Mouse (Mus musculus) C2C12 (cell line): ENCODE measurements around the gene Nlk. TPM values are rescaled to one million over a fixed set of nuclear protein-coding genes. Genes with fewer than 3 reads are reported as not detected.

ENCODE experiments used
- H3K27me3 ChIP-seq: one replicate; pipeline ENCODE4 v1.6.1; 2011; ENCODE audit not compliant: control insufficient read depth, insufficient read depth, insufficient read length
- H3K36me3 ChIP-seq: one replicate; pipeline ENCODE4 v1.6.1; 2011; ENCODE audit not compliant: control insufficient read depth, insufficient read depth
- H3K4me3 ChIP-seq: one replicate; pipeline ENCODE4 v1.5.1; 2011; ENCODE audit warnings: mild to moderate bottlenecking, control low read depth; ENCODE audit not compliant: poor library complexity, insufficient read depth, severe bottlenecking
- H3K79me2 ChIP-seq: one replicate; pipeline ENCODE4 v1.6.1; 2011; ENCODE audit not compliant: control insufficient read depth, insufficient read depth
- H3K79me3 ChIP-seq: one replicate; pipeline ENCODE4 v1.6.1; 2011; ENCODE audit warnings: low read depth, control low read depth
- H3ac ChIP-seq: one replicate; pipeline ENCODE3; 2011; ENCODE audit warnings: low read depth; ENCODE audit not compliant: control insufficient read depth, insufficient read length
- CEBPB ChIP-seq: IDR thresholded peaks from one replicate; pipeline ENCODE4 v1.6.1; 2011; ENCODE audit warnings: low read depth, mild to moderate bottlenecking, control low read depth, moderate library complexity
- CTCF ChIP-seq: IDR thresholded peaks from one replicate; pipeline ENCODE4 v1.5.1; 2011; ENCODE audit not compliant: control insufficient read depth, insufficient read depth, insufficient read length
- FOSL1 ChIP-seq: IDR thresholded peaks from one replicate; pipeline ENCODE4 v1.8.0; 2011; ENCODE audit warnings: mild to moderate bottlenecking, low read length; ENCODE audit not compliant: poor library complexity, insufficient read depth, severe bottlenecking
- MAX ChIP-seq: IDR thresholded peaks from one replicate; pipeline ENCODE4 v1.6.1; 2011; ENCODE audit warnings: mild to moderate bottlenecking, control low read depth
- MYOD1 ChIP-seq: IDR thresholded peaks from one replicate; pipeline ENCODE4 v1.6.1; 2011; ENCODE audit warnings: low read depth; ENCODE audit not compliant: control insufficient read depth, insufficient read length
- MYOG ChIP-seq: IDR thresholded peaks from one replicate; pipeline ENCODE4 v1.6.1; 2011; ENCODE audit not compliant: control insufficient read depth, insufficient read length; ENCODE audit errors: extremely low read depth
- USF1 ChIP-seq: IDR thresholded peaks from one replicate; pipeline ENCODE4 v1.6.1; 2011; ENCODE audit warnings: low read depth, mild to moderate bottlenecking, control low read depth, moderate library complexity
- polyA plus RNA-seq: library from polyadenylated mRNA; unstranded; fragments of >200 nt; fragmentation: generic; extraction: Trizol; gene quantifications from one replicate; pipeline ENCODE4 v1.2.1, GENCODE M21; 2012; ENCODE audit warnings: missing spikeins

Nlk gene
- polyA plus RNA-seq, 1 experiment, result 5.9 TPM

- Histone ChIP-seq H3K27me3 (no peaks in the 10 kb centered on the region), H3K79me3 (no peaks in the 10 kb centered on the region), H3K4me3 (no peak overlapping the region), H3K79me2 (no peaks in the 10 kb centered on the region), H3K36me3 (peaks cover 22% of the 10 kb centered on the region), H3ac (no peak overlapping the region)
- TF ChIP-seq MAX (no peak), CTCF (no peak), MYOG (no peak), USF1 (no peak), FOSL1 (no peak)
These were observed 75.2 kb downstream of the Nlk start for GRCm38 (mm10) chr11:78621926-78622325.

DNA sequence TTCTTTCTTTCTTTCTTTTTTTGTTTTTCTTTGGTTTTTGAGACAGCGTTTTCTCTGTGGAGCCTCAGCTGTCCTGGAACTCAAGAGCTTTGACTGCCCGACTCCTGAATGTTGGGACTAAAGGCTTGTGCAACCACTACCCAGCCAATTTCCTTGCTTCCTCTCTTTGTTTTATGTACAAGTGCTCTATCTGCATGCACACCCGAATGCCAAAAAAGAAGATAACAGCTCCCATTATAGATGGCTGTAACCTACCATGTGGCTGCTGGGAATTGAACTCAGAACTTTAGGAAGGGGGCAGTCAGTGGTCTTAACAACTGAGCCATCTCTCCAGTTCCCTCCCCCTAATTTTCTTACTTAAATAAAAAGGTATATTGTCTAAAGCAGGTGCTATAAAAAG is 77.0 kb downstream of the Nlk start:
- Histone ChIP-seq H3ac (no peak overlapping the region), H3K27me3 (no peaks in the 10 kb centered on the region), H3K79me2 (no peaks in the 10 kb centered on the region), H3K4me3 (no peak overlapping the region), H3K79me3 (no peaks in the 10 kb centered on the region), H3K36me3 (peaks cover 25% of the 10 kb centered on the region)
- TF ChIP-seq CTCF (no peak), MYOG (no peak), FOSL1 (no peak)

DNA sequence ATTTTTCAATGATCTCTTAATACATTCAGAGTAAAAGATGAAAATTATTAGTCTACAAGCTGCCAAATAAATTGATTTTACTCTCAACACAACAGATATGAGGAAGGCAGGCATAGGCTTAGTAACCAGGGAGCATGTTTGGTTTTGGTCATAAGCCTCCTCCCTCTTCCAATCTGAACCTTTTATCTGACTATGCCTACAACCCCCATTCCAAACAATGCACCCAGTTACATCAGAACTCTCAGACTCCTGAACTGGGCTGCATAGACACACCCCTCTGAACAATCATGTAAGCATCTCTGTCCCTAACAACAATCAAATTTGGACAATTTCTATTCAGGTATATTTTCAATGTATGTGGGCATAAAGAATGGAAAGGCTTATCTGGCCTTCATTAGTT is 85.9 kb downstream of the Nlk start:
- no peaks in the 10 kb centered on the region for H3K27me3 ChIP-seq
- H3K79me2 ChIP-seq, result no peaks in the 10 kb centered on the region
- no peak overlapping the region for H3ac ChIP-seq
- no peak for TF ChIP-seq MAX
- no peak for TF ChIP-seq USF1
- TF ChIP-seq MYOG, result no peak
- TF ChIP-seq MYOD1, result no peak
- TF ChIP-seq CEBPB, result no peak
- no peak for TF ChIP-seq CTCF
- no peak for TF ChIP-seq FOSL1
- H3K36me3 ChIP-seq, result peaks cover 5% of the 10 kb centered on the region
- H3K4me3 ChIP-seq, result no peak overlapping the region
- no peaks in the 10 kb centered on the region for H3K79me3 ChIP-seq

DNA sequence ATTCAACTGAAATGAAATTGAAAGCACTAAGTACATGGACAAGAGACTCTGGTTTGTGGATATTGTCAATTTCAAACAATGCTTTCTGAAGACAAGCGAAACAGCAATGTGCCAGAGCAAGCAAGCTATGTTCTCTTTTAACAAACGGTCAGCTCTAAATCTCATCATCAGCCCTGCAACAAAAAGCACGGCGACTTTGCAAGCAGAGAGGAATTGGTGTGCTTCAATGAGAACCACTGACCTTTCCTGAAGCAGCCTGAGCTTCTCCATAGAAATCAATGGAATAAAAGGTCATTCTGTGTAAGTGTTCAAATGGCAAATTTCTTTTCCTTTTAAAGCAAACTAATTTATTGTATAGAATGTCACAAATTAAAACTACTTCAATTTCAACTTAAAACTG is 87.5 kb downstream of the Nlk start:
- Histone ChIP-seq H3ac (no peak overlapping the region), H3K4me3 (no peak overlapping the region), H3K27me3 (no peaks in the 10 kb centered on the region), H3K79me2 (no peaks in the 10 kb centered on the region), H3K36me3 (no peaks in the 10 kb centered on the region), H3K79me3 (no peaks in the 10 kb centered on the region)
- no peak for TF ChIP-seq USF1
- TF ChIP-seq FOSL1, result no peak
- no peak for TF ChIP-seq CTCF
- no peak for TF ChIP-seq MYOD1
- no peak for TF ChIP-seq MYOG
- no peak for TF ChIP-seq MAX
- no peak for TF ChIP-seq CEBPB

- H3K4me3 ChIP-seq, result no peak overlapping the region
- TF ChIP-seq FOSL1, result no peak
- no peak for TF ChIP-seq CTCF
- no peak for TF ChIP-seq USF1
- no peak for TF ChIP-seq MYOG
- no peak for TF ChIP-seq MAX
- no peak for TF ChIP-seq CEBPB
- no peak for TF ChIP-seq MYOD1
- peaks cover 13% of the 10 kb centered on the region for H3K36me3 ChIP-seq
- H3K79me2 ChIP-seq, result no peaks in the 10 kb centered on the region
- H3K27me3 ChIP-seq, result no peaks in the 10 kb centered on the region
- H3K79me3 ChIP-seq, result no peaks in the 10 kb centered on the region
- no peak overlapping the region for H3ac ChIP-seq
These were observed 92.3 kb downstream of the Nlk start for GRCm38 (mm10) chr11:78604826-78605225.

GRCm38 (mm10) chr11:78602781-78603180 is 94.4 kb downstream of the Nlk start:
- Histone ChIP-seq H3K79me3 (no peaks in the 10 kb centered on the region), H3K4me3 (no peak overlapping the region), H3ac (no peak overlapping the region), H3K36me3 (peaks cover 16% of the 10 kb centered on the region), H3K79me2 (no peaks in the 10 kb centered on the region), H3K27me3 (no peaks in the 10 kb centered on the region)
- TF ChIP-seq MYOG (no peak), CTCF (no peak), FOSL1 (no peak), USF1 (no peak), CEBPB (no peak), MAX (no peak), MYOD1 (no peak)
